Mouse (Mus musculus): ENCODE measurements at regions not wholly inside any gene's neighbourhood (a gene's known extent, or its start where the extent isn't known, plus 50 kb on each side); places are given as distances from the start of the nearest gene placed in this dataset.
"Not testable (repeated sequence)": the region's sequence is repeated elsewhere in the genome, so short reads cannot be mapped to it uniquely, and the experiment has no call there.

DNA sequence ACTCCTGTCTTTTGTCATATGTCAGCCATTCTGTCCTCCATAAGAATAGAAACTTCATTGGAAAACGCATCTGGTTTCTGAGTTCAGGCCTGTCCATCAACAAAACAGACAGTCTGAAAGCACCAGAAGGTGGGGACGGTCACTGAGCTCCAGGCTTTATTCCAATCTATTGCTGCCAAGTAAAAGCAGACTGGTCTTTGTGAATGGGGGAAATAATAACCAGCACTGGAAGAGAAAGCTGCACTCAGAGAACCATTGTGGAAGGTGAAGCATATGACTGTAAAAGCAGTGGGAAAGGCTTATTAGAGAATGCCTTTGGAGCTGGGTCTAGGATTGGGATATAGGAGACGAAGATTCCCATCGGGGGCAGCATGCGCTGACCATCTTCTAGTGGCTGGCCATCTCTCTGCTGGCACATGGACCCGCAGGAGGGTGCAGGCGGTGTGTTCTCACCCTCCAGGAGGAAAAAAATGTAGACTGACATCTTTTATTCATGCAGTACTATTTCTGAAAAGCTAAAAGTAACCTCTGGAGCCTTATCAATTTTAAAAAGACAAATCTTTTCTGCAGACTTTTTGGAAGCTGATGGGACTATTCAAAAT is 1638.0 kb downstream of the Car8 start:
- no peak for DNase-seq (ENCODE audit: low spot score)

DNA sequence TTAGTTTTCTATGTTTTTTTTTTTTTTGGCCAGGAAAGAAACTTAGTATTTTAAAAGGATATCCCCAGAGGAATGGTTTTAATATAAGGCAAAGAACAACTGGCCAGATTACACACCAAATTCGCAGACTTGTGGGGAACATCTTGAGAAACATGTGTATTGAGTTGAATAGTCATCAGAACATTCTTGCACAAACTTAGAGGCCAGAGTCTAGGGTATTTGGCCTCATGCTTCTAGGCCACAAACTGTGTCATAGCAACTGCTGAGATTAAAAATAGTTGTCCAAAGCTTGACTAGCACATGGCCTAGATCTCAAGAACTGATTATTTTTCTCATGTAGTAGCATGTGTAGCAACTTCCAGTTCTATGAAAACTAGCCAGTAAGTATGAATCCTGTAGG is 1642.5 kb downstream of the Car8 start:
- no peak for DNase-seq (ENCODE audit: low spot score)

DNA sequence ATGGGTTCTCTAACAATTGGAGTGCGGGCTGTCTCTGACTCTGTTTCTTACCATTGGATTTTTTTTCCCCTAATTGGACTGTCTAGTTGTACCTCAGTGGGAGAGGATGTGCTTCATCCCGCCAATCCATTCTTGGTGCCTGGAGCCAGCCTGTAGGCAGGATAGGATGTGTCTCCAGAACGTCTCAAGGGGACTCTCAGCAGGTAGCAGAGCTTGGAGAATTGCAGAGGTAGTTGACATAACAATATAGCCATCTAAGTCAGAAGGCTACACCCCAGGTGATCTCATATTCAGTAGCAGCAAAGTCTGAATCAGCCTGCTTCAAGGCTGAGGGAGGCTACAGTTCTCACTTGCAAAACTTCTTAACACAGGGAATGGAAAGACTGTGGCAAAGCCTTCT is 1646.0 kb downstream of the Car8 start:
- DNase-seq (ENCODE audit: low spot score): not testable (repeated sequence)

DNA sequence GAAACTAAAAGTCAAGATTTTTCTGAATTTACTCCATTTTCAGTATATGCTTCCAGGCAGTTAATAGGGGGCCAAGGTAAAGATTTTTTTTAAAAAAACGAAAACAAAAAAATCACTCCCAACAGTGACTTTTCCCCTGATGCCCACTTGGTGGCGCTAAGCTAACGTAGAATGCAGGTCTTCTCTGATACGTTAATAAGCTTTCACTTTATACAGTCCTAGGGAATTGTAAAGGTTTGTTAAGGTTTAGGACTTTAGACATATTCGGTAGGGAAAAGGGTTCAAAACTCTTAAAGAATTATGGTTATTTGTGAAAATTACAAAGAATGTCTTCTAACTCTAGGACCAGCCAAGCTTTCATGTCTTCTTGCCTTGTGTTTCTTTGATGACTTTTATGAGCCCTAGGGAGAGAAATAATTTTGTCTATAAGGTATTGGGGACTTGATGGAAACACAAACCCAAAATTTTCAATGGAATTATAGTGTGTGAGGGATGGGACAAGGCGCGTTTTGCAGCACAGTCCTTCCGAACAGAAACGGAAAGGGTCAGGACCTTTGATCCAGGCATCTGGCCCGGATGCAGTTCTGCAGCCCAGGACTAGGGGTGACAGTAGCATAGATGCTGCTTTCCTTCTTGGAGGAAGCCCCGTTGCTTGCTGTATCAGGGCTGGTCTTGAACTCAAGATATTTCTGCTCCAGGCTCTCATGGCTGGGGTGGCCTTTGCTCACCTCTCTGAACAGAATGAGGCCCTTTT is 1677.1 kb downstream of the Car8 start:
- no peak for DNase-seq (ENCODE audit: low spot score)

DNA sequence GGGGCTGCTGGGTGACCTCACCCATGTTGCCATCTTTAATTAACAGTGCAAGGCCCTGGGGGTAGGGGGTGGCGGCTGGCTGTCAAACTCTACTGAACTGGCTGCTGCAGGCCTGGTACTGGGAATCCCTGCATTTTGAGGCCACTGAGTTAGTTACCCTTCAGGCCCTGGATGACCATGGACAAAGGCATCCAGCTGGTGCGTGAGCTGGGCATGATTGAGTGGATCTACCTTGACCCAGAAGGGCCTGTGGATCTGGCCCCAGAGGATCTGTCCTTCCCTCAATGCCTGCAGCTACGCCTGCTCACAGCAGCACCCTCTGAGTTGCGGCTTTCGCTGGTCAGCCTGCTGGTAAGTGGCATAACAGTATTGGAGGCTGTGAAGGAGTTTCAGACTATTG is 1699.2 kb downstream of the Car8 start:
- no peak for DNase-seq (ENCODE audit: low spot score)

DNA sequence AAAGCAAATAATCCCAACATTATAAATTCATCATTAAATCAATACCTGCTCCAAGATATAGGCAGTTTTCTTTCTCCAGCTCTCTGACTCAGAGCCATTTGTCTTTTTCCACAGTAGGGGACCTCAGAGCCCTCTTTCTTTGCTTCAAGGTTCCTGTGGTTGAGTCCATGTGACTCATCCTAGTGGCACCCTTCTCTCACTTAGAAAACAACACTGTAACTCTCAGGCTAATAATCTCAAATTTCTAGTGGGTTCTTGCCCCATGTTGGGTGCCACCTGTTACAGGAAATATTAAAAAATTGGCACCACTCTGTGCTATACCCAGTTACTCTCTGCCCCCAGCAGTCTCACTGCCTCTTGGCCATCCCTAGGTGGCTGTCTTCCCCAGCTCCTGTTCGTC is 1706.4 kb downstream of the Car8 start:
- no peak for DNase-seq (ENCODE audit: low spot score)

DNA sequence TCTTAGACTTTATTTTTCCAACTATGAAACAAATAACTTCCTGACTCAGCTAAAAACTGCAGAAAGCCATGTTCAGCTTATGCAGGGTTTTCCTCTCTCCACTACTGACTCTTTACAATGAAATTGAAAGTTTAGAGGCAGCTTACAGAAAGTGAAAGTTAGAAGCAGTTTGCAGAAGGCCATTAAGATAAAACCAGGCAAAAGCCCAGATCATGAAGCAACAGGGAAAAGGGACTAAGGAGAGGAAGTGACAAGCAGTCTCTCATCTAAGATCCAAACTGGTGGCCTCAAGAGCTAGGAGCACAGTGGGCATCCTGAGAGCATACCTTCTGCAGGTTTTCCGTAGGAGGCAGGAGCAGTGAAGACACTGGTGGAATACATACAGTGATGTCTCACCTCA is 1721.2 kb downstream of the Car8 start:
- DNase-seq (ENCODE audit: low spot score): no peak

DNA sequence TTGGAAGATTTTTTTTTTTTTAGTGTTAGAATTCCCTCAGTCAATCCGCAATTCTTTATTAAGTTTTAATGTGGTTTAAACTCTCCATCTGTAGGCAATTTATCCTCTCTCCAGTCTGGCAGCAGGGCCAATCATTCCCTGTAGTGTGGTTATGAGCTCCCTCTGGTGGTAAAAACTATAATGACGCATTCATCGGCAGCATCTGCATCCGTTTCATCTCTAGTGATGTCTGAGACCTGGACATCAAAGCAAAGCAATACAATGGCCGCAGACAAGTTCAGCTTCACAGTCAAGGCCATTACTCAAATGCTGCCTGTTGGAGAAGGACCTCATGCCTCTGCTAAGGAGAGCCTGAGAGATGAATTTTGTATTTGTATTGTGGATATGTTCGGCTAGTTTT is 1721.7 kb upstream of the Impad1 start:
- DNase-seq (ENCODE audit: low spot score): no peak

DNA sequence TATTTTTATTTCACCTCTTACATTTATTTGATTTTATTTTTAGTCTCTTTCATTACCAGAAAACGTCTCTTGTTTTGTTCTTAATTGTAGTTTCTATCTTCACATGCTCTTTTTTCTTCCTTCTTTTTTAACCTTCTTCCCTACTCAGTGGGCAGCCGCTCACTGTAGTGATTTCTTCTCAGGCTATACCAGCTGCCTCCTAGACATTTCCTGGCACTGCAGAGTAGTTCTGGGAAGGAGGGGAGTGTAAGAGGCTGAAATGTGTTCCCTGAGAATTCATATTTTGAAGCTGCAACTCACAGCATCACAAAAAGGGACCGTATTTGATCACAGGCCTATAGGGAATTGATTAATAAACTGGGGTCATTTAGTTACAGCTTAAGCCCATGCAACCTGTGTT is 1720.5 kb upstream of the Impad1 start:
- DNase-seq (ENCODE audit: low spot score): no peak

DNA sequence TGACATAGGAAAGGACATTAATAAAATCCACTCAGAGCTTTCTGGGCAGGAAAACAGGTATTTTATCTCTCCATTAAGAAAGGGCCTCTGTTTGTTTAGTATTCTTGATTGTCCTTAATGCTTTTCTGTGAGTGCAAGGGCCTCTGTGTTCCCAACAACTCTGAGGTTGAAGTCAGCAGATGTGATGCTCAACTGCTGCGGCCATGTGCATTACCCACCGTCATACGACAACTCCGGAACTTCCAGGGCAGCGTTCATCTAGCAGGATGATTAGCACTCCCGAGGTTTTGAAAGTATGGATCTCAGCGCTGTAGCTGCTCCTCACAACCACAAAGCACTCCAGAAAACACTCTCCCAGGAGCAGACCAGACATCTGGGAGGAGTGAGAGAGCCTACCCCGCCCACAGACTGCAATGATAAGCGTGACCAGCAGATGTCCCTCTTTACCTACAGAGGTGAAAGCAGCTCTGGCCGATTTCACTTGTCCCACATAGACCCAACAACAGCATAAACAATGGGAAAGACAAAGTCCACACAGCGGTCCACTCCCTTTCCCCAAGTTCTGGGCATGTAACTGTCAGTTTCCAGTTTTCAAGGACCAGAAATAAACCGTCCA is 1719.7 kb upstream of the Impad1 start:
- DNase-seq (ENCODE audit: low spot score): peak; percentile 46

DNA sequence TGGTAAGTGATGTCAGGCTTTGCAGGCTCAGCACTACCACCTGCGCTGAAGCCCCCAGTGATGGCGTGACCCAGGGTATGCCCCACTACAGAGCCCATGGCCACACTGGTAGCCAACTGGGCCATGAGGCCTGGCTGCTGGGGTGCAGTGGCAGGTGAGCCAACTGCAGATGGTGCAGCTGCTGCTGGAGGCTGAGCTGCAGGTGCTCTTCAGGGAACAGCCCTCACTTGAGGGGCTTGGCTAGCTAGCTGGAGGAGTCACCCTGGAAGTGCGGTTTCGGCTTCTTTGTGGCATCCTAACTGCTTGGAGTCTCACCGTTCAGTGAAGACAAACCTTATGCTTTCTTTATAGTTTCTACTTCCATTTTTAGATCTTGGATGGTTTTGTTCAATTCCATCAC is 1714.9 kb upstream of the Impad1 start:
- no peak for DNase-seq (ENCODE audit: low spot score)

All from ovary, postnatal 10 days (tissue).